Mouse (Mus musculus): ENCODE results near the gene Phactr1.

GRCm38 (mm10) chr13:42982646-42983045 is 302.2 kb downstream of the Phactr1 start:
- no peak for TF ChIP-seq CTCF (IDR thresholded peaks at IDR 0.05 in 2 of 3, conservative IDR thresholded peaks at IDR 0.05 in 1 of 3; ENCODE audit: control insufficient read depth in 1 of 3, insufficient read depth in 1 of 3, low read depth in 2 of 3, low read length in 3 of 3, poor library complexity in 1 of 3, severe bottlenecking in 1 of 3)
- TF ChIP-seq MEF2A (IDR thresholded peaks at IDR 0.05; ENCODE audit: extremely low read depth, insufficient replicate concordance, low read depth, low read length, poor library complexity, severe bottlenecking) = no peak
- no peak for TF ChIP-seq RAD21 (IDR thresholded peaks at IDR 0.05; ENCODE audit: low read depth, low read length)
- TF ChIP-seq NRF1 (IDR thresholded peaks at IDR 0.05; ENCODE audit: insufficient read depth, low read depth, low read length, poor library complexity, severe bottlenecking) = no peak
